Mouse (Mus musculus) kidney, adult 9 months (tissue): ENCODE measurements at regions not wholly inside any gene's neighbourhood (a gene's known extent, or its start where the extent isn't known, plus 50 kb on each side); places are given as distances from the start of the nearest gene placed in this dataset.
A peak's percentile ranks its signal among the peaks of the same experiment; 100 is the strongest.

Experiments
- DNase-seq: peaks from one replicate; pipeline ENCODE4 v3.0.0; 2022

- DNase-seq = no peak
These were observed 590.0 kb downstream of the Iqcm start for GRCm38 (mm10) chr8:76038526-76038925.

- no peak for DNase-seq
These were observed 603.5 kb downstream of the Iqcm start for GRCm38 (mm10) chr8:76052003-76052402.

- DNase-seq = peak; percentile 48
These were observed 619.2 kb downstream of the Iqcm start for GRCm38 (mm10) chr8:76067721-76068120.

GRCm38 (mm10) chr8:76072671-76073351 lies 624.3 kb downstream of the Iqcm start:
- no peak for DNase-seq

GRCm38 (mm10) chr8:76120587-76121145 lies 672.2 kb downstream of the Iqcm start:
- DNase-seq = no peak

GRCm38 (mm10) chr8:76127486-76127885 lies 679.0 kb downstream of the Iqcm start:
- DNase-seq = peak; percentile 10

- DNase-seq = no peak
These were observed 688.7 kb downstream of the Iqcm start for GRCm38 (mm10) chr8:76137219-76137618.

GRCm38 (mm10) chr8:76148681-76149080 lies 700.2 kb downstream of the Iqcm start:
- DNase-seq = no peak

GRCm38 (mm10) chr8:76182520-76182919 lies 716.7 kb upstream of the Nr3c2 start:
- no peak for DNase-seq

- DNase-seq = no peak
These were observed 715.4 kb upstream of the Nr3c2 start for GRCm38 (mm10) chr8:76183836-76184235.

- no peak for DNase-seq
These were observed 711.9 kb upstream of the Nr3c2 start for GRCm38 (mm10) chr8:76187293-76187692.

- no peak for DNase-seq
These were observed 687.4 kb upstream of the Nr3c2 start for GRCm38 (mm10) chr8:76211891-76212290.

- no peak for DNase-seq
These were observed 681.2 kb upstream of the Nr3c2 start for GRCm38 (mm10) chr8:76217819-76218580.

- DNase-seq = no peak
These were observed 668.4 kb upstream of the Nr3c2 start for GRCm38 (mm10) chr8:76230847-76231246.

- DNase-seq = no peak
These were observed 650.0 kb upstream of the Nr3c2 start for GRCm38 (mm10) chr8:76249194-76249593.

- no peak for DNase-seq
These were observed 646.9 kb upstream of the Nr3c2 start for GRCm38 (mm10) chr8:76252161-76253010.
